Mouse (Mus musculus): ENCODE data around the gene Gm4498. TPM values are rescaled to one million over a fixed set of nuclear protein-coding genes. Genes with fewer than 3 reads are reported as not detected.
"Not testable (repeated sequence)": the region's sequence is repeated elsewhere in the genome, so short reads cannot be mapped to it uniquely, and the experiment has no call there.

Gene Gm4498
- not detected in 2 replicates for polyA plus RNA-seq (2015; fragmentation: Nextera tagmentation; extraction: Ambion mirVana)

GRCm38 (mm10) chr7:20233728-20234127, at the start of gene Gm4498:
Gene Gm4498, minus strand, starts transcription at chr7:20233828.
- ATAC-seq (ENCODE audit: low FRiP score, low TSS enrichment); H3K4me1 ChIP-seq (ENCODE audit: insufficient read depth, low read length); H3K27ac ChIP-seq (ENCODE audit: low read length); H3K4me3 ChIP-seq (ENCODE audit: low read length); H3K36me3 ChIP-seq (ENCODE audit: insufficient read depth, low read length); H3K9me3 ChIP-seq (ENCODE audit: low read length); H3K9ac ChIP-seq (replicated peaks; ENCODE audit: low read length); H3K4me2 ChIP-seq (replicated peaks; ENCODE audit: low read depth, low read length); H3K27me3 ChIP-seq (ENCODE audit: insufficient read depth, low read length): not testable (repeated sequence)
- WGBS, result no CpG with 5 or more reads among the region's 2 CpGs

DNA sequence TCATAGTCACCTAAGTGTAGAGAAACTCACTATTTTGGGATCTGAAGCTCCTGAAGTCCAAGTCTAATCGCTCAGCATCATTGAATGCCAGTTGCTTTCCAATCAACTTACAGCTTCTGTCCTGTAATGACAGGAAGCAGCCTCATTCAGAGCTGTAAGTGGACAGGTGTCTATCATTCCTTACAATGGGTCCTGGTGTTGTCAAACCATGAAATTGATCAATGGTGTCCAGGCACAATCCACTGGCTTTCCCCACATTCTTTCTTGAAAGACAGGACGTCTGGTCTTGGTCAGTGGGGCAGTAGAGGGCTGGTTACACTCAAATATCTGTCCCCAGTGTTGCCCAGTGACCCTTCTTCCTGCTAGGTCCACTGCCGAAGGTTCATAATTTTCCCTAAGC, 29.1 kb upstream of the Gm4498 start, which contains the start of gene Gm5890:
TSS of gene Gm5890 (minus strand) at position 101 of the 400 bp plus-strand sequence.
- not testable (repeated sequence) for H3K4me3 ChIP-seq (ENCODE audit: low read length); H3K9ac ChIP-seq (replicated peaks; ENCODE audit: low read length); H3K4me1 ChIP-seq (ENCODE audit: insufficient read depth, low read length); H3K4me2 ChIP-seq (replicated peaks; ENCODE audit: low read depth, low read length); H3K9me3 ChIP-seq (ENCODE audit: low read length); H3K36me3 ChIP-seq (ENCODE audit: insufficient read depth, low read length); H3K27ac ChIP-seq (ENCODE audit: low read length); ATAC-seq (ENCODE audit: low FRiP score, low TSS enrichment); H3K27me3 ChIP-seq (ENCODE audit: insufficient read depth, low read length)
- no CpG with 5 or more reads among the region's 3 CpGs for WGBS

DNA sequence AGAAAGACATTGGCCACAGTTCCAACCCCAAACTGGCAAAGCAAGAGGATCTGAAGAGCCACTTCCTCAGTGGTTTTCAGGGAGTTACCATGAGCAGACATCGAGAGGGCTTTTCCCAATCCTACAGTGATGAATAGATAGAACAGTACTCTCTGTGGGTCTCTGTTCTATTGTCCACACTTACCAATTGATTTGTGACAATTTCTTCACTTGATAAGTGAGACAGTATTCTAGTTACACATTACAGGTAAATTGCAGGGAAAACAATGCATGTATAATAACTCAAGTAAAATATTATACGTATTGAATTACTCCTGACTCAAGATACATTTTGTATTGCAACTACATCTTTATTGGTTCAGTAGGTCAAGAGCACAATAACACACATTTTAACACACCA, 28.1 kb downstream of the Gm4498 start, which contains the start of gene Gm6164:
TSS of gene Gm6164 (minus strand) at position 101 of the 400 bp plus-strand sequence.
- H3K9ac ChIP-seq (replicated peaks; ENCODE audit: low read length); H3K27me3 ChIP-seq (ENCODE audit: insufficient read depth, low read length); ATAC-seq (ENCODE audit: low FRiP score, low TSS enrichment); H3K4me3 ChIP-seq (ENCODE audit: low read length); H3K36me3 ChIP-seq (ENCODE audit: insufficient read depth, low read length); H3K4me2 ChIP-seq (replicated peaks; ENCODE audit: low read depth, low read length); H3K27ac ChIP-seq (ENCODE audit: low read length); H3K4me1 ChIP-seq (ENCODE audit: insufficient read depth, low read length); H3K9me3 ChIP-seq (ENCODE audit: low read length): not testable (repeated sequence)
- WGBS, result no CpG with 5 or more reads among the region's 2 CpGs

GRCm38 (mm10) chr7:20193410-20193809, 40.2 kb downstream of the Gm4498 start, which contains the start of gene Vmn1r95:
Gene Vmn1r95, plus strand, starts transcription at chr7:20193710.
- H3K27ac ChIP-seq (ENCODE audit: low read length); H3K27me3 ChIP-seq (ENCODE audit: insufficient read depth, low read length); H3K9ac ChIP-seq (replicated peaks; ENCODE audit: low read length); H3K4me2 ChIP-seq (replicated peaks; ENCODE audit: low read depth, low read length); H3K36me3 ChIP-seq (ENCODE audit: insufficient read depth, low read length); ATAC-seq (ENCODE audit: low FRiP score, low TSS enrichment); H3K4me1 ChIP-seq (ENCODE audit: insufficient read depth, low read length); H3K4me3 ChIP-seq (ENCODE audit: low read length); H3K9me3 ChIP-seq (ENCODE audit: low read length): not testable (repeated sequence)
- WGBS, result no CpG with 5 or more reads among the region's 3 CpGs

Other genes with a start within 250 kb of the Gm4498 start
- not detected in 2 replicates for gene Nlrp9b, start 242.4 kb downstream of the Gm4498 start, polyA plus RNA-seq (2015; fragmentation: Nextera tagmentation; extraction: Ambion mirVana)
- not detected in 2 replicates for gene Vmn1r91, start 134.1 kb downstream of the Gm4498 start, polyA plus RNA-seq (2015; fragmentation: Nextera tagmentation; extraction: Ambion mirVana)
- not detected in 2 replicates for gene Gm16442, start 111.2 kb downstream of the Gm4498 start, polyA plus RNA-seq (2015; fragmentation: Nextera tagmentation; extraction: Ambion mirVana)
- gene Vmn1r93, start 94.7 kb downstream of the Gm4498 start, polyA plus RNA-seq (2015; fragmentation: Nextera tagmentation; extraction: Ambion mirVana), result not detected in 2 replicates
- not detected in 2 replicates for gene Vmn1r94, start 65.5 kb downstream of the Gm4498 start, polyA plus RNA-seq (2015; fragmentation: Nextera tagmentation; extraction: Ambion mirVana)
- not detected in 2 replicates for gene Vmn1r95, start 40.1 kb downstream of the Gm4498 start, polyA plus RNA-seq (2015; fragmentation: Nextera tagmentation; extraction: Ambion mirVana)
- not detected in 2 replicates for gene Gm6164, start 28.2 kb downstream of the Gm4498 start, polyA plus RNA-seq (2015; fragmentation: Nextera tagmentation; extraction: Ambion mirVana)
- not detected in 2 replicates for gene Gm5890, start 29.0 kb upstream of the Gm4498 start, polyA plus RNA-seq (2015; fragmentation: Nextera tagmentation; extraction: Ambion mirVana)
- not detected in 2 replicates for gene Gm4133, start 100.2 kb upstream of the Gm4498 start, polyA plus RNA-seq (2015; fragmentation: Nextera tagmentation; extraction: Ambion mirVana)
- gene Gm5728, start 141.6 kb upstream of the Gm4498 start, polyA plus RNA-seq (2015; fragmentation: Nextera tagmentation; extraction: Ambion mirVana), result not detected in 2 replicates
- not detected in 2 replicates for gene Vmn1r100, start 184.1 kb upstream of the Gm4498 start, polyA plus RNA-seq (2015; fragmentation: Nextera tagmentation; extraction: Ambion mirVana)
- gene Vmn1r101, start 208.8 kb upstream of the Gm4498 start, polyA plus RNA-seq (2015; fragmentation: Nextera tagmentation; extraction: Ambion mirVana), result not detected in 2 replicates
- gene Gm10670, start 241.1 kb upstream of the Gm4498 start, polyA plus RNA-seq (2015; fragmentation: Nextera tagmentation; extraction: Ambion mirVana), result not detected in 2 replicates